Comparison of ENCODE assay signal across 15 mouse cellular contexts in the genomic region with DNA sequence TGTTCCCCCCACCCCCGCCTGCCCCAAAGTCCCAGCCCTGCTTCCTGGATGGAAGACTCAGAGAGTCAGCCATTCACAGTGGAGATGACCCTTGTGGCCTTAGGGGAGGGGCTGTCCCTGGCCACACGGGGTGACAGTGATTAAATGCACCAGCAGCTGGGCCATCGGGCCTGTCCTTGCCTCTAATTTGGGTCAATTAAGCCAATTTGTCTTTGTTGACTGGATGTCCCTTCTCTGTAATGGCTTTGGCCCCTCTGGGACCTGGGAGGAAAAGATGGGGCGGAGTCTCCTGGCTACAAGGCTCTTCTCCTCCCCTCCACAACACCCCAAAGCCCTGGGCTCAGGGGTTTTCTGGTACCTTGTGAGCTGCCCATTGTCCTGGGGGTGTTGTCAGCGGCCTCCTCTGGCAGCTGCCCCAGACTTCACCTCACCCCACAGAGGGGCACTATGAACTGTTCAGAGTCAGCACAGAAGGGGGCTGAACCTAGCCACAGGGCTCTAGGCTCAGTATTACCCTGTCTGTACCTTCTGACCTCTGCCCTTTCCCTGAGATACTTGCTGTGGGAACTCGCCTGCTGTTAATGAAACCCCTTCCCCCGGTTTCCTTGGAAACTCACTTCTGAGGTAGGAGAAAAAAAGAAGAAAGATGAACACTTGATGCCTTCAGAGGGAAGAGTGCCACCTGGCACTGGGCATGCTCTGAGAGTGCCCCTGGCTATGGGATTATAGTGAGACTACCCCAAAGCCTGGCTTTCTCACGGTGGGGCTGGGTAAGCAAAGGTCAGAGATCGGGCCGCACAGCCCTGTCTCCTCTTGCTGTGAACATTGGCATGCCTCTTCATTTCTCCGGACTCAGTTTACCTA. TPM values are rescaled to one million over a fixed set of nuclear protein-coding genes. Genes with fewer than 3 reads are reported as not detected.
DNase-seq lines count a peak whose midpoint lies in the region; ATAC-seq lines count a peak whose summit lies in the region.
"Had no signal": no experiment of that assay in that cellular context is flagged by ENCODE, and none has a peak within 500 bp of the region (broad histone marks: within the 10 kb centered on the region; RNA-seq: fewer than 3 reads in every experiment).

No protein-coding gene starts in this region.

- no peaks in the 10 kb centered on the region for H3K4me1 ChIP-seq in heart, embryonic 12.5 days (replicated peaks)
- H3K4me1 ChIP-seq in midbrain, embryonic 15.5 days = peaks cover 6% of the 10 kb centered on the region
- H3K4me1 ChIP-seq: limb, embryonic 12.5 days had no signal

- no peaks in the 10 kb centered on the region for H3K9me3 ChIP-seq in heart, embryonic 12.5 days (replicated peaks)
- no peaks in the 10 kb centered on the region for H3K9me3 ChIP-seq in midbrain, embryonic 15.5 days
- H3K9me3 ChIP-seq: heart, embryonic 10.5 days; limb, embryonic 12.5 days had no signal

- DNase-seq in heart, postnatal 36 days = no peak
- DNase-seq in embryo, embryonic 11.5 days (ENCODE audit: low read depth, low spot score) = peak; percentile 17
- peak; percentile 19 to 41 for DNase-seq in kidney, adult 8-10 months
- no peak for DNase-seq in right cerebral cortex, postnatal 25 days
- DNase-seq in lung, postnatal 36 days = no peak
- DNase-seq in thymus, postnatal 4 days = no peak
- DNase-seq: cerebellum, adult 8-10 months; layer of hippocampus, postnatal 36 days; lung, adult 18-20 months had no signal

- no peak overlapping the region for H3K4me2 ChIP-seq in heart, embryonic 12.5 days
- H3K4me2 ChIP-seq in midbrain, embryonic 15.5 days = no peak overlapping the region
- H3K4me2 ChIP-seq: limb, embryonic 12.5 days had no signal

- WGBS in heart, embryonic 12.5 days = 48% methylated on average over 11 of the region's 11 CpGs
- WGBS in midbrain, embryonic 15.5 days = 30% methylated on average over 11 of the region's 11 CpGs

- H3K36me3 ChIP-seq in heart, embryonic 12.5 days = no peaks in the 10 kb centered on the region
- no peaks in the 10 kb centered on the region for H3K36me3 ChIP-seq in midbrain, embryonic 15.5 days (replicated peaks)
- H3K36me3 ChIP-seq: G1E; heart, embryonic 10.5 days; limb, embryonic 12.5 days had no signal

- H3K27me3 ChIP-seq in heart, embryonic 12.5 days (replicated peaks) = peaks cover 3% of the 10 kb centered on the region; the same call in 1 of the 2 replicates
- no peaks in the 10 kb centered on the region for H3K27me3 ChIP-seq in midbrain, embryonic 15.5 days (replicated peaks)

- ATAC-seq in heart, embryonic 12.5 days (ENCODE audit: insufficient number of reproducible peaks, low FRiP score) = 0 out of 2 replicates have a peak, but pooled peaks have one; percentile 33
- 0 out of 2 replicates have a peak, but pooled peaks have one; percentile 33 for ATAC-seq in midbrain, embryonic 15.5 days (replicated peaks)

- no peak overlapping the region for H3K4me3 ChIP-seq in heart, embryonic 12.5 days
- no peak overlapping the region for H3K4me3 ChIP-seq in midbrain, embryonic 15.5 days
- H3K4me3 ChIP-seq: heart, embryonic 10.5 days; limb, embryonic 12.5 days had no signal

- H3K9ac ChIP-seq in heart, embryonic 12.5 days = no peak overlapping the region
- no peak overlapping the region for H3K9ac ChIP-seq in midbrain, embryonic 15.5 days
- H3K9ac ChIP-seq: limb, embryonic 12.5 days had no signal

- H3K27ac ChIP-seq in heart, embryonic 12.5 days (ENCODE audit: poor library complexity, severe bottlenecking) = no peak overlapping the region
- no peak overlapping the region for H3K27ac ChIP-seq in midbrain, embryonic 15.5 days
- H3K27ac ChIP-seq: heart, embryonic 10.5 days; limb, embryonic 12.5 days had no signal

- intact Hi-C loops in heart, postnatal 36 days (cut with DNase I) = no loop called here

RNA-seq across cellular contexts. Expression of gene Tmem132e, which starts 17.9 kb away (rescaled TPM):
- 0.08 and 0.20 TPM in 2 replicates for polyA plus RNA-seq in heart, embryonic 12.5 days (2016; fragmentation: Nextera tagmentation; extraction: Ambion mirVana)
- under 1 TPM in 1 of 2 experiments, not detected in 1; 0.14 TPM for total RNA-seq in heart, postnatal 36 days (2021)
- polyA plus RNA-seq in midbrain, embryonic 15.5 days (2015; fragmentation: Nextera tagmentation; extraction: Ambion mirVana) = 2.8 and 3.9 TPM in 2 replicates
- total RNA-seq: G1E had no signal
- polyA plus RNA-seq: G1E; thymus, postnatal 0 days had no signal

Comparison
In these comparisons a context has a peak if more than half of its experiments do, and no peak if none do; other contexts are left out.
1. DNase-seq: peak in embryo, embryonic 11.5 days (single experiment) and kidney, adult 8-10 months (2 of 2); none in heart, postnatal 36 days (0 of 2), right cerebral cortex, postnatal 25 days (single experiment), lung, postnatal 36 days (single experiment) and thymus, postnatal 4 days (single experiment).